Mouse (Mus musculus) hindbrain, embryonic 15.5 days (tissue): ENCODE measurements at regions not wholly inside any gene's neighbourhood (a gene's known extent, or its start where the extent isn't known, plus 50 kb on each side); places are given as distances from the start of the nearest gene placed in this dataset.
A peak's percentile ranks its signal among the peaks of the same experiment; 100 is the strongest.

Experiments
- ATAC-seq: fragments of 200-750 bp; cut with Nextera tagmentation; 2 replicates; pipeline ENCODE4 v1.8.0; 2017; ENCODE audit warnings: low read depth, moderate number of reproducible peaks, moderate TSS enrichment; ENCODE audit not compliant: low FRiP score
- H3K27ac ChIP-seq: fragments of 300-500 bp; sonication (generic); replicated peaks from 2 replicates; pipeline ENCODE4 v1.5.1; 2015; ENCODE audit warnings: mild to moderate bottlenecking, inconsistent platforms
- H3K27me3 ChIP-seq: fragments of 300-500 bp; sonication (generic); 2 replicates; pipeline ENCODE4 v1.6.1; 2015; ENCODE audit warnings: control low read depth, inconsistent platforms
- H3K36me3 ChIP-seq: fragments of 300-500 bp; sonication (generic); 2 replicates; pipeline ENCODE4 v1.6.1; 2015; ENCODE audit warnings: control low read depth, inconsistent platforms
- H3K4me1 ChIP-seq: fragments of 300-500 bp; sonication (generic); replicated peaks from 2 replicates; pipeline ENCODE4 v1.6.1; 2015; ENCODE audit warnings: control low read depth, inconsistent platforms
- H3K4me2 ChIP-seq: fragments of 300-500 bp; sonication (generic); 2 replicates; pipeline ENCODE4 v1.6.1; 2015; ENCODE audit warnings: moderate library complexity, mild to moderate bottlenecking, inconsistent platforms
- H3K4me3 ChIP-seq: fragments of 300-500 bp; sonication (generic); 2 replicates; pipeline ENCODE4 v1.5.1; 2015; ENCODE audit warnings: mild to moderate bottlenecking, inconsistent platforms
- H3K9ac ChIP-seq: fragments of 300-500 bp; sonication (generic); 2 replicates; pipeline ENCODE4 v1.6.1; 2015; ENCODE audit warnings: inconsistent platforms
- H3K9me3 ChIP-seq: fragments of 300-500 bp; sonication (generic); 2 replicates; pipeline ENCODE4 v1.6.1; 2016; ENCODE audit warnings: control low read depth, inconsistent platforms
- WGBS: fragments of 180-500 bp; shearing (Covaris S2); methylation state at CpG from one replicate; pipeline ENCODE4 v1.1.7; 2015; 5-methylcytosine and 5-hydroxymethylcytosine counted together

- no peak for ATAC-seq
- Histone ChIP-seq H3K4me1 (no peaks in the 10 kb centered on the region), H3K36me3 (no peaks in the 10 kb centered on the region)
Measured at GRCm38 (mm10) chr17:76002836-76003235, 451.1 kb upstream of the Fam98a start.

GRCm38 (mm10) chr17:75961371-75961770, 409.6 kb upstream of the Fam98a start:
- Histone ChIP-seq H3K27me3 (no peaks in the 10 kb centered on the region), H3K4me2 (no peak overlapping the region), H3K9ac (no peak overlapping the region), H3K27ac (no peak overlapping the region), H3K4me1 (no peaks in the 10 kb centered on the region), H3K36me3 (no peaks in the 10 kb centered on the region), H3K9me3 (no peaks in the 10 kb centered on the region), H3K4me3 (no peak overlapping the region)
- 43% methylated on average over 2 of the region's 2 CpGs for WGBS
- ATAC-seq, result no peak

More at GRCm38 (mm10) chr17:76002836-76003235, 451.1 kb upstream of the Fam98a start:
- H3K9me3 ChIP-seq, result no peaks in the 10 kb centered on the region
- H3K27me3 ChIP-seq, result no peaks in the 10 kb centered on the region
- no peak overlapping the region for H3K9ac ChIP-seq
- no peak overlapping the region for H3K4me3 ChIP-seq
- no peak overlapping the region for H3K27ac ChIP-seq
- H3K4me2 ChIP-seq, result no peak overlapping the region

- no peak overlapping the region for H3K4me3 ChIP-seq
- no peak overlapping the region for H3K27ac ChIP-seq
- H3K4me2 ChIP-seq, result no peak overlapping the region
- H3K4me1 ChIP-seq, result no peaks in the 10 kb centered on the region
- no peaks in the 10 kb centered on the region for H3K36me3 ChIP-seq
- H3K9ac ChIP-seq, result no peak overlapping the region
- 90% methylated on average over 6 of the region's 6 CpGs for WGBS
- H3K9me3 ChIP-seq, result no peaks in the 10 kb centered on the region
- no peaks in the 10 kb centered on the region for H3K27me3 ChIP-seq
- ATAC-seq, result no peak
Measured at GRCm38 (mm10) chr17:75936686-75937380, 385.1 kb upstream of the Fam98a start.

GRCm38 (mm10) chr17:75931022-75931421, 379.3 kb upstream of the Fam98a start:
- Histone ChIP-seq H3K9me3 (no peaks in the 10 kb centered on the region), H3K27me3 (no peaks in the 10 kb centered on the region), H3K4me3 (no peak overlapping the region), H3K36me3 (no peaks in the 10 kb centered on the region), H3K4me1 (no peaks in the 10 kb centered on the region), H3K4me2 (no peak overlapping the region), H3K9ac (no peak overlapping the region), H3K27ac (no peak overlapping the region)
- ATAC-seq, result 0 out of 2 replicates have a peak, but pooled peaks have one; percentile 59
- 70% methylated on average over 1 of the region's 1 CpGs for WGBS

- Histone ChIP-seq H3K4me2 (no peak overlapping the region), H3K4me3 (no peak overlapping the region), H3K9me3 (no peaks in the 10 kb centered on the region), H3K4me1 (no peaks in the 10 kb centered on the region), H3K36me3 (no peaks in the 10 kb centered on the region), H3K27me3 (no peaks in the 10 kb centered on the region), H3K27ac (no peak overlapping the region), H3K9ac (no peak overlapping the region)
- WGBS, result 95% methylated on average over 2 of the region's 2 CpGs
- no peak for ATAC-seq
Measured at GRCm38 (mm10) chr17:75920240-75920639, 368.5 kb upstream of the Fam98a start.

- Histone ChIP-seq H3K4me2 (no peak overlapping the region), H3K27me3 (no peaks in the 10 kb centered on the region), H3K4me1 (no peaks in the 10 kb centered on the region), H3K36me3 (no peaks in the 10 kb centered on the region), H3K27ac (no peak overlapping the region), H3K4me3 (no peak overlapping the region), H3K9me3 (no peaks in the 10 kb centered on the region), H3K9ac (no peak overlapping the region)
- 83% methylated on average over 4 of the region's 4 CpGs for WGBS
- ATAC-seq, result no peak
Measured at GRCm38 (mm10) chr17:75917020-75917419, 365.3 kb upstream of the Fam98a start.

GRCm38 (mm10) chr17:75916590-75916989, 364.8 kb upstream of the Fam98a start:
- no peaks in the 10 kb centered on the region for H3K4me1 ChIP-seq
- no peak overlapping the region for H3K27ac ChIP-seq
- H3K9me3 ChIP-seq, result no peaks in the 10 kb centered on the region
- no peak for ATAC-seq
- no peak overlapping the region for H3K4me2 ChIP-seq
- H3K27me3 ChIP-seq, result no peaks in the 10 kb centered on the region
- H3K9ac ChIP-seq, result no peak overlapping the region
- 93% methylated on average over 2 of the region's 2 CpGs for WGBS
- H3K36me3 ChIP-seq, result no peaks in the 10 kb centered on the region
- no peak overlapping the region for H3K4me3 ChIP-seq

GRCm38 (mm10) chr17:75915256-75915655, 363.5 kb upstream of the Fam98a start:
- H3K27ac ChIP-seq, result no peak overlapping the region
- H3K4me3 ChIP-seq, result no peak overlapping the region
- no peaks in the 10 kb centered on the region for H3K27me3 ChIP-seq
- no peaks in the 10 kb centered on the region for H3K4me1 ChIP-seq
- no peaks in the 10 kb centered on the region for H3K9me3 ChIP-seq
- no peak for ATAC-seq
- no peak overlapping the region for H3K4me2 ChIP-seq
- no peaks in the 10 kb centered on the region for H3K36me3 ChIP-seq
- WGBS, result 75% methylated on average over 1 of the region's 1 CpGs
- no peak overlapping the region for H3K9ac ChIP-seq

- H3K4me3 ChIP-seq, result no peak overlapping the region
- no peaks in the 10 kb centered on the region for H3K36me3 ChIP-seq
- WGBS, result 52% methylated on average over 3 of the region's 3 CpGs
- H3K4me1 ChIP-seq, result peaks cover 3% of the 10 kb centered on the region; the same call in 1 of the 2 replicates
- H3K4me2 ChIP-seq, result no peak overlapping the region
- peak; percentile 63; the same call in 1 of the 2 replicates for ATAC-seq
- no peaks in the 10 kb centered on the region for H3K9me3 ChIP-seq
- no peaks in the 10 kb centered on the region for H3K27me3 ChIP-seq
- no peak overlapping the region for H3K27ac ChIP-seq
- H3K9ac ChIP-seq, result no peak overlapping the region
Measured at GRCm38 (mm10) chr17:75907085-75907484, 355.3 kb upstream of the Fam98a start.

GRCm38 (mm10) chr17:75906643-75907042, 354.9 kb upstream of the Fam98a start:
- peak overlapping the region; percentile 16; the same call in 1 of the 2 replicates for H3K27ac ChIP-seq
- H3K4me2 ChIP-seq, result no peak overlapping the region
- WGBS, result 19% methylated on average over 3 of the region's 3 CpGs
- H3K4me1 ChIP-seq, result peaks cover 3% of the 10 kb centered on the region; the same call in 1 of the 2 replicates
- ATAC-seq, result 0 out of 2 replicates have a peak, but pooled peaks have one; percentile 19
- H3K9ac ChIP-seq, result no peak overlapping the region
- H3K4me3 ChIP-seq, result no peak overlapping the region
- no peaks in the 10 kb centered on the region for H3K36me3 ChIP-seq
- H3K27me3 ChIP-seq, result no peaks in the 10 kb centered on the region
- no peaks in the 10 kb centered on the region for H3K9me3 ChIP-seq

GRCm38 (mm10) chr17:75895436-75895835, 343.7 kb upstream of the Fam98a start:
- WGBS, result 85% methylated on average over 6 of the region's 6 CpGs
- Histone ChIP-seq H3K9me3 (no peaks in the 10 kb centered on the region), H3K4me3 (no peak overlapping the region), H3K36me3 (no peaks in the 10 kb centered on the region), H3K27ac (no peak overlapping the region), H3K27me3 (no peaks in the 10 kb centered on the region), H3K9ac (no peak overlapping the region), H3K4me1 (no peaks in the 10 kb centered on the region), H3K4me2 (no peak overlapping the region)
- no peak for ATAC-seq

GRCm38 (mm10) chr17:75894934-75895333, 343.2 kb upstream of the Fam98a start:
- Histone ChIP-seq H3K9ac (no peak overlapping the region), H3K27ac (no peak overlapping the region), H3K36me3 (no peaks in the 10 kb centered on the region), H3K27me3 (no peaks in the 10 kb centered on the region), H3K4me3 (no peak overlapping the region), H3K4me1 (no peaks in the 10 kb centered on the region), H3K4me2 (no peak overlapping the region), H3K9me3 (no peaks in the 10 kb centered on the region)
- 69% methylated on average over 4 of the region's 4 CpGs for WGBS
- no peak for ATAC-seq

GRCm38 (mm10) chr17:75893559-75893958, 341.8 kb upstream of the Fam98a start:
- H3K36me3 ChIP-seq, result no peaks in the 10 kb centered on the region
- H3K9ac ChIP-seq, result no peak overlapping the region
- H3K27me3 ChIP-seq, result no peaks in the 10 kb centered on the region
- whole genome bisulfite sequencing, result 59% methylated on average over 1 of the region's 1 CpGs
- H3K4me2 ChIP-seq, result no peak overlapping the region
- H3K4me3 ChIP-seq, result no peak overlapping the region
- no peaks in the 10 kb centered on the region for H3K9me3 ChIP-seq
- H3K27ac ChIP-seq, result no peak overlapping the region
- no peaks in the 10 kb centered on the region for H3K4me1 ChIP-seq
- no peak for ATAC-seq
